Mouse (Mus musculus) midbrain, embryonic 14.5 days (tissue): Measurements from ENCODE around the gene Ccdc24. TPM values are rescaled to one million over a fixed set of nuclear protein-coding genes. Genes with fewer than 3 reads are reported as not detected.

Source experiments
- ATAC-seq: fragments of 200-750 bp; cut with Nextera tagmentation; 2 replicates; pipeline ENCODE4 v1.8.0; 2017; ENCODE audit warnings: moderate number of reproducible peaks, moderate library complexity; ENCODE audit not compliant: low FRiP score, low TSS enrichment
- DNase-seq: peaks from one replicate; pipeline ENCODE4 v3.0.0-alpha.2; 2015
- H3K27ac ChIP-seq: fragments of 300-500 bp; sonication (generic); replicated peaks from 2 replicates; pipeline ENCODE4 v1.5.1; 2014; ENCODE audit warnings: mild to moderate bottlenecking, low read depth, low read length, moderate library complexity
- H3K27me3 ChIP-seq: fragments of 300-500 bp; sonication (generic); 2 replicates; pipeline ENCODE4 v1.6.1; 2014; ENCODE audit warnings: low read length, control low read depth, mixed read lengths; ENCODE audit not compliant: control insufficient read depth, insufficient read depth
- H3K36me3 ChIP-seq: fragments of 300-500 bp; sonication (generic); 2 replicates; pipeline ENCODE4 v1.6.1; 2014; ENCODE audit warnings: low read length, control low read depth; ENCODE audit not compliant: control insufficient read depth, insufficient read depth
- H3K4me1 ChIP-seq: fragments of 300-500 bp; sonication (generic); 2 replicates; pipeline ENCODE4 v1.6.1; 2014; ENCODE audit warnings: mild to moderate bottlenecking, antibody characterized with exemption, low read length, control low read depth; ENCODE audit not compliant: control insufficient read depth, insufficient read depth
- H3K4me2 ChIP-seq: fragments of 300-500 bp; sonication (generic); 2 replicates; pipeline ENCODE4 v1.6.1; 2014; ENCODE audit warnings: mild to moderate bottlenecking, low read length, moderate library complexity
- H3K4me3 ChIP-seq: fragments of 300-500 bp; sonication (generic); replicated peaks from 2 replicates; pipeline ENCODE4 v1.5.1; 2014; ENCODE audit warnings: low read depth, low read length
- H3K9ac ChIP-seq: fragments of 300-500 bp; sonication (generic); replicated peaks from 2 replicates; pipeline ENCODE4 v1.6.1; 2014; ENCODE audit warnings: mild to moderate bottlenecking, low read length, moderate library complexity
- H3K9me3 ChIP-seq: fragments of 300-500 bp; sonication (generic); 2 replicates; pipeline ENCODE4 v1.6.1; 2016; ENCODE audit warnings: low read length, control low read depth, mixed read lengths; ENCODE audit not compliant: control insufficient read depth
- WGBS: fragments of 180-500 bp; shearing (Covaris S2); extraction: QIAGEN DNeasy Blood & Tissue Kit; methylation state at CpG from one replicate; pipeline ENCODE4 v1.1.7; 2014; 5-methylcytosine and 5-hydroxymethylcytosine counted together
- polyA plus RNA-seq: library from polyadenylated mRNA; unstranded; fragments of >200 nt; fragmentation: Nextera tagmentation; extraction: Ambion mirVana; gene quantifications from 2 replicates; pipeline ENCODE4 v1.2.1, GENCODE M21; 2014

The Ccdc24 gene
- polyA plus RNA-seq, 1 experiment from 2014 or later, result 3.0 TPM

DNA sequence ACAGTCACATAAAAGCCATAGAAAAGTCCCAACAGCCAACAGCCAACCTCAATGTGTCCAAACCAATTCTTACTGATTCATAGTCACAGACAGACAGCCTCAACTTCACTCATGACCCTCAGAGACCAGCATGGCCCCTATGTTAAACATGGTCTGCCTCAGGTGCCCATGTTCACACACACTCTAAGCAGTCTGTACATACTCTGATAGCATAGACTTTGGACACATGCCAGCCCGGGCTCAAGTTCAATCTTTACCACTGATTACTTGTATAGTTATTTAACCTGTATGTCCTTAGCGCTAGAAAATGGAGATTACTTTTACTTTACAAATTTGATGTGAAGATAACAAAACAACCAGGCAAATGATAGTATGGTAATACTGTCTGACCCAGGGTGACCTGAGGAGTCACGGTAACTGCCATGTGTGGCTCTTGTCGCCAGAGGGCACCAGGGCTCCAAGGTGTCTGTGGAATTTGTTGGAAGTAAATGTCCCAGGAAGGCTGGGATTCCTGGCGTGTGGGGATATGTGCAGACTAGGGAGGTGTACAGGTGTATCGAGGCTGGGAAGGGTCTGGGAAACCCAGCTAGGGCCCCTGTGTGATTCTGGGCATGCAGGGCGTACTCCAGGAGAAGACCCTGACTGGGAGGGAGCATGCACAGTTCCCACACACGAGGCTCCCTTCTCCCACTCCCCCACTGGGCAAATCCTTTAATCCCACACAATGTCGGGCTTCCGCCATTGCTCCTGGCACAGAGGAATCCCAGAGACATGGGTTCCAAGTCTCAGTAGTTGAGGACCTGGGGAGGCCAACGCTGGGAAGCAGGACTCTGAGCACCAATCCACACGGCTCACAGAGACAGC, 42.9 kb downstream of the Ccdc24 start:
- H3K36me3 ChIP-seq, result no peaks in the 10 kb centered on the region
- H3K9ac ChIP-seq, result no peak overlapping the region
- H3K9me3 ChIP-seq, result no peaks in the 10 kb centered on the region
- WGBS, result 8% methylated on average over 12 of the region's 12 CpGs
- peaks cover 4% of the 10 kb centered on the region for H3K4me1 ChIP-seq
- H3K27me3 ChIP-seq, result no peaks in the 10 kb centered on the region
- DNase-seq (peak; percentile 85), ATAC-seq (peak; percentile 52; the same call in 1 of the 2 replicates)
- H3K4me3 ChIP-seq, result no peak overlapping the region
- no peak overlapping the region for H3K27ac ChIP-seq
- H3K4me2 ChIP-seq, result peak overlapping the region; percentile 11; the same call in 1 of the 2 replicates

DNA sequence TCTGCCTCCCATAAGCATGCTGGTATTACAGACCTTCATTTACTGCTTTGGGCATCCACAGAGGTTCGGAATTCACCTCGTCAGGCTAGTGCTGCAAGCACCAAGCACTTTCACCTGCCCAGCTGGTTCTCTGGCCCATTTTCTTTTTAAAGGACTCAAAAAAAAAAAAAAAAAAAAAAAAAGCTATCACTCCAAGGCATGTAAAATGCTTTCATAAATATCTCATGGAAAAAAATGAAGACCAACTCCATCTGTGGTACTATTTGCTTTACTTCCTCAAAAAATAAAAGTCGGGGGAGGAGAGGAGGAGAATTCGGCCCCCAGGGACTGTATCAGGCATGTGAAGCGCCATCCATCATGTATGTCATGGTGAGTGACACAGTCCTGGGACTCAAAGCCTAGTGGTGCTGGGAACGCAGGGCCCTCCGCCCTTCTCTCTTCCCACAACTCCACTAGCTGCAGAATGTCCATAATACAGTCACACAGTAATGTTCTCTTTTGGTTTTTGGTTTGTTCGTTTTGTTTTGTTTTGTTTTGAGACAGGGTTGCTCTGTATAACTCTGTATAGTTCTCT, 43.7 kb downstream of the Ccdc24 start:
- Histone ChIP-seq H3K4me3 (no peak overlapping the region), H3K27me3 (no peaks in the 10 kb centered on the region), H3K9me3 (no peaks in the 10 kb centered on the region), H3K27ac (no peak overlapping the region), H3K4me1 (no peaks in the 10 kb centered on the region), H3K4me2 (no peak overlapping the region), H3K9ac (no peak overlapping the region), H3K36me3 (no peaks in the 10 kb centered on the region)
- 77% methylated on average over 8 of the region's 8 CpGs for WGBS
- ATAC-seq (no peak), DNase-seq (no peak)

DNA sequence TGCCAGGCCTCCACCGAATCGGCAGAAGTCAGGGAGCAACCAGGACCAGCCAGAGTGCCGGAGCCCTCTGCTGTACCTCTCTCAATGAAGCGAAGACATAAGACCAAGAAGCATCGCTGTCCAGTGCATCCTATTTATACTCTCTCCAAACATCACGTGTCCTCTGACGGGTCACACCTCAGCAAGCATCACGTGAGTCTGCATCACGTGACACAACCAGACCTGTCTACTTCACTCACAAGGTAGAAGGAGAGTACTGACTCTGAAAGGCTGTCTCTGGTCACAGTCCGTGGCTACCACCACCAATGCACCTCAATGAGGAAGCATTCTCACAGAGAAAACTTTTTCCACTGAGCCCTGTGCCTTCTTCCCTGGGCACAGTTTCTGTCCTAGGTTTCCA, 54.3 kb downstream of the Ccdc24 start:
- DNase-seq (no peak), ATAC-seq (no peak)
- Histone ChIP-seq H3K4me2 (no peak overlapping the region), H3K9me3 (no peaks in the 10 kb centered on the region), H3K4me3 (no peak overlapping the region), H3K36me3 (no peaks in the 10 kb centered on the region), H3K9ac (no peak overlapping the region), H3K27ac (no peak overlapping the region), H3K27me3 (no peaks in the 10 kb centered on the region), H3K4me1 (no peaks in the 10 kb centered on the region)
- WGBS, result 93% methylated on average over 10 of the region's 10 CpGs

GRCm38 (mm10) chr4:117816776-117817175, 55.6 kb downstream of the Ccdc24 start:
- Histone ChIP-seq H3K4me1 (no peaks in the 10 kb centered on the region), H3K36me3 (no peaks in the 10 kb centered on the region), H3K9me3 (no peaks in the 10 kb centered on the region), H3K4me3 (no peak overlapping the region), H3K9ac (no peak overlapping the region), H3K27ac (no peak overlapping the region), H3K4me2 (no peak overlapping the region), H3K27me3 (no peaks in the 10 kb centered on the region)
- DNase-seq, result no peak
- 79% methylated on average over 5 of the region's 5 CpGs for WGBS
- ATAC-seq, result no peak

Other genes with a start within 250 kb of the Ccdc24 start
- gene Dmap1, start 190.3 kb downstream of the Ccdc24 start, polyA plus RNA-seq, result 86.6 and 91.5 TPM in 2 replicates
- gene Gm12845, start 148.1 kb downstream of the Ccdc24 start, polyA plus RNA-seq, result not detected in 2 replicates
- not detected in 2 replicates for gene Klf17, start 106.9 kb downstream of the Ccdc24 start, polyA plus RNA-seq
- gene Slc6a9, start 38.1 kb downstream of the Ccdc24 start, polyA plus RNA-seq, result 18.4 and 26.4 TPM in 2 replicates
- gene B4galt2, start 10.9 kb upstream of the Ccdc24 start, polyA plus RNA-seq, result 78.1 and 94.2 TPM in 2 replicates
- gene Atp6v0b, start 14.8 kb upstream of the Ccdc24 start, polyA plus RNA-seq, result 528 and 640 TPM in 2 replicates
- 20.6 and 26.1 TPM in 2 replicates for gene Dph2, start 19.5 kb upstream of the Ccdc24 start, polyA plus RNA-seq
- gene Ipo13, start 42.4 kb upstream of the Ccdc24 start, polyA plus RNA-seq, result 56.0 and 62.7 TPM in 2 replicates
- gene Artn, start 57.2 kb upstream of the Ccdc24 start, polyA plus RNA-seq, result 0.50 and 0.66 TPM in 2 replicates